Mouse (Mus musculus): Measurements from ENCODE around the gene Sorbs1. TPM values are rescaled to one million over a fixed set of nuclear protein-coding genes. Genes with fewer than 3 reads are reported as not detected.

Sorbs1 gene
- total and polyA plus RNA-seq, 2 experiments from 2014 or later, result 140 to 153 TPM

- H3K4me3 ChIP-seq (ENCODE audit: low read depth, low read length), result no peak overlapping the region
- TF ChIP-seq EP300 (IDR thresholded peaks at IDR 0.05; ENCODE audit: low read depth), result no peak; the same call in 1 of the 2 replicates
- TF ChIP-seq CTCF (IDR thresholded peaks at IDR 0.05; ENCODE audit: low read depth), result no peak
- no peaks in the 10 kb centered on the region for H3K27me3 ChIP-seq (ENCODE audit: control insufficient read depth, insufficient read depth, low read length)
- DNase-seq (ENCODE audit: low spot score) (peak; percentile 68), ATAC-seq (ENCODE audit: insufficient read depth, low read depth) (peak; percentile 53; the same call in 1 of the 2 replicates)
- no peak overlapping the region for H3K9ac ChIP-seq (replicated peaks; ENCODE audit: low read depth, low read length)
- H3K36me3 ChIP-seq (replicated peaks; ENCODE audit: control insufficient read depth, insufficient read depth, low read length), result peaks cover 43% of the 10 kb centered on the region
- 43% methylated on average over 5 of the region's 5 CpGs for WGBS
- no peak overlapping the region for H3K4me2 ChIP-seq (ENCODE audit: low read depth, low read length)
- 0 out of 2 replicates have a peak overlapping the region, but pooled peaks have one; percentile 55 for H3K27ac ChIP-seq (ENCODE audit: low read depth)
- peaks cover 20% of the 10 kb centered on the region; the same call in 1 of the 2 replicates for H3K4me1 ChIP-seq (ENCODE audit: control insufficient read depth, insufficient read depth)
- no peaks in the 10 kb centered on the region for H3K9me3 ChIP-seq (replicated peaks; ENCODE audit: control insufficient read depth, low read length)
Measured at GRCm38 (mm10) chr19:40247268-40247666, 266.3 kb downstream of the Sorbs1 start.

GRCm38 (mm10) chr19:40246646-40247267, 266.8 kb downstream of the Sorbs1 start:
- 72% methylated on average over 7 of the region's 7 CpGs for WGBS
- no peak for ATAC-seq (ENCODE audit: insufficient read depth, low read depth)
- peaks cover 44% of the 10 kb centered on the region for H3K36me3 ChIP-seq (replicated peaks; ENCODE audit: control insufficient read depth, insufficient read depth, low read length)

More at GRCm38 (mm10) chr19:40246646-40247267, 266.8 kb downstream of the Sorbs1 start:
- H3K9ac ChIP-seq (replicated peaks; ENCODE audit: low read depth, low read length), result no peak overlapping the region
- no peak for DNase-seq (ENCODE audit: low spot score)
- TF ChIP-seq EP300 (IDR thresholded peaks at IDR 0.05; ENCODE audit: low read depth) (no peak), CTCF (IDR thresholded peaks at IDR 0.05; ENCODE audit: low read depth) (no peak)
- H3K4me3 ChIP-seq (ENCODE audit: low read depth, low read length), result no peak overlapping the region
- H3K4me2 ChIP-seq (ENCODE audit: low read depth, low read length), result no peak overlapping the region
- peaks cover 21% of the 10 kb centered on the region; the same call in 1 of the 2 replicates for H3K4me1 ChIP-seq (ENCODE audit: control insufficient read depth, insufficient read depth)
- H3K9me3 ChIP-seq (replicated peaks; ENCODE audit: control insufficient read depth, low read length), result no peaks in the 10 kb centered on the region
- H3K27me3 ChIP-seq (ENCODE audit: control insufficient read depth, insufficient read depth, low read length), result no peaks in the 10 kb centered on the region
- peak overlapping the region; percentile 55 for H3K27ac ChIP-seq (ENCODE audit: low read depth)

Other genes starting within 250 kb of the Sorbs1 start
- 96.5 and 117 TPM in 2 replicates for gene Pdlim1, start 241.9 kb downstream of the Sorbs1 start, total RNA-seq (2014; rRNA removed; ENCODE audit: low replicate concordance)
- 206 and 230 TPM in 2 replicates for gene Pdlim1, start 241.9 kb downstream of the Sorbs1 start, polyA plus RNA-seq (2015; fragmentation: Nextera tagmentation; extraction: Ambion mirVana)
- gene Aldh18a1, start 74.7 kb upstream of the Sorbs1 start, total RNA-seq (2014; rRNA removed; ENCODE audit: low replicate concordance), result 41.3 and 42.8 TPM in 2 replicates
- 20.6 and 20.9 TPM in 2 replicates for gene Aldh18a1, start 74.7 kb upstream of the Sorbs1 start, polyA plus RNA-seq (2015; fragmentation: Nextera tagmentation; extraction: Ambion mirVana)
- 10.7 and 16.2 TPM in 2 replicates for gene Tctn3, start 98.5 kb upstream of the Sorbs1 start, total RNA-seq (2014; rRNA removed; ENCODE audit: low replicate concordance)
- gene Tctn3, start 98.5 kb upstream of the Sorbs1 start, polyA plus RNA-seq (2015; fragmentation: Nextera tagmentation; extraction: Ambion mirVana), result 6.7 and 7.0 TPM in 2 replicates
- 18.5 and 31.7 TPM in 2 replicates for gene Entpd1, start 98.6 kb upstream of the Sorbs1 start, total RNA-seq (2014; rRNA removed; ENCODE audit: low replicate concordance)
- 9.2 and 10.3 TPM in 2 replicates for gene Entpd1, start 98.6 kb upstream of the Sorbs1 start, polyA plus RNA-seq (2015; fragmentation: Nextera tagmentation; extraction: Ambion mirVana)
- not detected in 2 replicates for gene Cc2d2b, start 235.0 kb upstream of the Sorbs1 start, total RNA-seq (2014; rRNA removed; ENCODE audit: low replicate concordance)
- gene Cc2d2b, start 235.0 kb upstream of the Sorbs1 start, polyA plus RNA-seq (2015; fragmentation: Nextera tagmentation; extraction: Ambion mirVana), result 0.05 TPM in 1 of 2 replicates, not detected in the other